Mouse (Mus musculus): ENCODE measurements at regions not wholly inside any gene's neighbourhood (a gene's known extent, or its start where the extent isn't known, plus 50 kb on each side); places are given as distances from the start of the nearest gene placed in this dataset.
"Not testable (repeated sequence)": the region's sequence is repeated elsewhere in the genome, so short reads cannot be mapped to it uniquely, and the experiment has no call there.

- DNase-seq: no peak
Observed at GRCm38 (mm10) chr2:146724924-146725555, 130.6 kb upstream of the Kiz start.

GRCm38 (mm10) chr2:146728693-146729092, 127.0 kb upstream of the Kiz start:
- no peak for DNase-seq

GRCm38 (mm10) chr2:146731081-146731480, 124.6 kb upstream of the Kiz start:
- DNase-seq: no peak

- not testable (repeated sequence) for DNase-seq
Observed at GRCm38 (mm10) chr2:146732891-146733290, 122.8 kb upstream of the Kiz start.

- DNase-seq: no peak
Observed at GRCm38 (mm10) chr2:146744396-146744795, 111.3 kb upstream of the Kiz start.

GRCm38 (mm10) chr2:146745012-146745682, 110.5 kb upstream of the Kiz start:
- DNase-seq: no peak

- no peak for DNase-seq
Observed at GRCm38 (mm10) chr2:146745683-146746047, 110.0 kb upstream of the Kiz start.

- DNase-seq: no peak
Observed at GRCm38 (mm10) chr2:146753988-146754387, 101.7 kb upstream of the Kiz start.

GRCm38 (mm10) chr2:146763522-146764144, 92.0 kb upstream of the Kiz start:
- DNase-seq: no peak

GRCm38 (mm10) chr2:146764313-146765255, 91.1 kb upstream of the Kiz start:
- DNase-seq: peak; percentile 4

GRCm38 (mm10) chr2:146774876-146775275, 80.8 kb upstream of the Kiz start:
- no peak for DNase-seq

GRCm38 (mm10) chr2:146787132-146787810, 68.4 kb upstream of the Kiz start:
- DNase-seq: no peak

GRCm38 (mm10) chr2:146787811-146788455, 67.7 kb upstream of the Kiz start:
- no peak for DNase-seq

GRCm38 (mm10) chr2:146792844-146793420, 62.7 kb upstream of the Kiz start:
- DNase-seq: no peak

GRCm38 (mm10) chr2:146802973-146803372, 52.7 kb upstream of the Kiz start:
- DNase-seq: no peak
